Mouse (Mus musculus) central nervous system, embryonic 14 days (tissue): Measurements from ENCODE around the gene Rasgef1a. TPM values are rescaled to one million over a fixed set of nuclear protein-coding genes. Genes with fewer than 3 reads are reported as not detected.

ENCODE experiments used
- polyA plus RNA-seq: library from polyadenylated mRNA; depleted of rRNA; stranded (reverse); fragments of >200 nt; gene quantifications from 2 replicates; pipeline ENCODE4 v1.2.3, GENCODE M21; 2012; rRNA removed

Rasgef1a gene
- 4.6 and 4.9 TPM in 2 replicates for polyA plus RNA-seq

DNA sequence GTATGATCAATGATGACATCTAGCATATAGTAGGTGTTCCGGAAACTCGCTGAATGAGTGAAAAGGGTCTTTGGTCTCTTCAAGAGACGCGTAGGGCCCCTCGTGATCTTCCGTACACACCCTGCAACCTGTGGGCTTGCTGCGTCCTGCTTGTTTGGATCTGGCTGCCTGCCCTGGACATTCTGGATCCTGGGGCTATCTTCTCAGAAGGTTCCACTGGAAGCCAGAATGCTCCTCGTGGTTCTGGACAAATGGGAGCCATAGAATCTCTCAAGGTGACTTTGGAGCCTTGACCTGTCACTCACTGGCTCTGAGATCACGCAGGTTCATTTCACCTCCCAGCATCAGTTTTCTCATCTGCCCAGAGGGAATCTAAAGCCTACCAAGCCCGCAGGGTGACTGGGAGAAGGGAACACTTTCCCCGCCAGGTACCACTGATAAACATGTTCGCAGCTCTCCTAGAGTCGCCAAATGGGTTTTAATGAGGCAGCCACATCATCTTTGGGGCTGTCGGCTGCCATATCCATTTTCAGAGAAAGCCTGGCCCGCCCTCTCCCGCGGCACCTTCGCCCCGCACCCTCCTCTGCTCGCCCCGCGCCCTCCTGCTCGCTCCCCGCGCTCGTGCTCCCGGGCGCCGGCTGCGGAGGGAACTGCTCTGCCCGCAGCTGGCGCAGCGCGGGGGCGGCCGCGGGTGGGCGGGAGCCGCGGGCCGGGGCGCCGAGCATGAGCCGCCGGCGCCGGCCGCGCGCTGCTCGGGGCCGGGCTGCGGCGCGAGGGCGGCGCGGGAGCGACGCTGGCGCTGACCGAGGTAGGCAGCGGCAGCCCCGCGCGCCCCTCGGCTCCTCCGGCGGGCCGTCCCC, at the start of gene Rasgef1a:
TSS of gene Rasgef1a (plus strand) at position 683 of the 860 bp plus-strand sequence.

DNA sequence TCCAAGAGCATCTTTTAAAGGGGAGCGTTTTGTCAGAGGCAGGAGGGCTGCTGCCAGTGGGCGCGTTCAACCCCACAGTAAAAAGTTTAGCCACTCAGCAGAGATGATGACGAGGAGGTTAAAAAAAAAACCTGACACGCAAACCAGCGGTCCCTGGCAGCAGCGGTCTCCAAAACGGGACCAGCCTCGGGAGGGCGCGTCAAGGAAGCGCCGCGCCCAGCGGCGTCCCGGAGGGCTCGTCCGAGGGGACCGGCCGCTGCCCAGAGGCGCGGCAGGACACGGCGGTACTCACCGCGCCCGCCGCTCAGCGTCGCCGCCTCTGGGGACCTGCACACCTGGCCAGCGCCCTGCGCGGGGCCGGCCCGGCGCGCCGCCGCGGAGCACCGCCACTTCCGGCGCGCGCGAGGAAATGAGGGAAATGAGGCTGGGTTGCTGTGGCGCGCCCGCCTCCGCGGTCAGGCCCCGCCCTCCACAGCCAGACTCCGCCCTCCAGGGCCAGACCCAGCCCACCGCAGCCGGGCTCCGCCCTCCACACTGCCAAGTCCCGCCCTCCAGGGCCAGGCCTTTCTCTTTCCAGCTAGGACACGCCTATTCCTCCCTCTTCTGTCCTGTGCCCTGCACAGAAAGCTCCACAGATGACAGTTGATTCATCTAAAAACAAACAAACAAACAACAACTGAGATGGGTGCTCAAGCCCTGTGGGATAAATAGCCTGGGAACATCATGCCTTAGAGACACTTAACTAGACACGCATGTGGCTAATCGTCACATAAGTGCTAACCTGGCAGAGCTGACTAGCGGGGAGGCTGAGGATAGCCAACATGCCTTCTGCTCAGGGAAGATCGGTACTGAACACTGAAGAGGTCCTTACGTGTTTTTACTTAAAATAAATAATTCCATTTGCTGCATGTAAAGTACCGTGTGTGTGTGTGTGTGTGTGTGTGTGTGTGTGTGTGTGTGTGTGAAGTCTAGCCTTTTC, 127.8 kb downstream of the Rasgef1a start, which contains the start of gene Csgalnact2:
TSS of gene Csgalnact2 (minus strand) at position 410 of the 979 bp plus-strand sequence.

Other genes starting within 250 kb of the Rasgef1a start
- gene Zfp637, start 170.3 kb upstream of the Rasgef1a start, polyA plus RNA-seq, result 87.2 and 106 TPM in 2 replicates
- 7.9 and 8.0 TPM in 2 replicates for gene Zfp239, start 149.3 kb upstream of the Rasgef1a start, polyA plus RNA-seq
- 303 and 306 TPM in 2 replicates for gene Hnrnpf, start 111.1 kb upstream of the Rasgef1a start, polyA plus RNA-seq
- not detected in 2 replicates for gene Fxyd4, start 73.7 kb upstream of the Rasgef1a start, polyA plus RNA-seq
- gene Csgalnact2, start 127.7 kb downstream of the Rasgef1a start, polyA plus RNA-seq, result 6.5 and 7.5 TPM in 2 replicates
- gene Ret, start 186.3 kb downstream of the Rasgef1a start, polyA plus RNA-seq, result 6.3 and 11.4 TPM in 2 replicates